Comparison of ENCODE assay signal across 23 mouse cellular contexts in the genomic region with DNA sequence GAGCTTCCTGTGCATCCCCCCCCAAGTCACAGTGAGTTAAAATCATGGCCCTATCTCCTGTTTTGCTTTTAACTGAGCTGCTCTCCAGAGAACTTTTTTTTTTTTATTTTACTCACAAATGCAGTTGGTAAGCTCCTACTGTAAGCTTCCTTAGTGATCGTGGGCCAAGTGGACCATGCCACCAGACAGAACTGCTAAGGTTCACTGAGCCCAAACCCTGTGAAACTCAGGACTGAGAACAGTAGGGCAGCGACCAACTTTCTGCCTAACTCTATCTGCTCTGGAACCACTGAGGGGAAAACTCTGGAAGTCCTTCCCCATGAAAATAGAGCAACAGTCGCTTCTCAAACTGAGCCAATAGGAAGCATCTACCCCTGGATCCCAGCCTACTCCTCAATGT.
DNase-seq lines count a peak whose midpoint lies in the region; ATAC-seq lines count a peak whose summit lies in the region.
"Had no signal": no experiment of that assay in that cellular context is flagged by ENCODE, and none has a peak within 500 bp of the region (broad histone marks: within the 10 kb centered on the region; RNA-seq: fewer than 3 reads in every experiment).

No protein-coding gene starts in this region.

- no peak for ATAC-seq in cerebellum, adult (ENCODE audit: insufficient number of reproducible peaks, low FRiP score, low TSS enrichment)
- ATAC-seq: activated CD4-positive, CD25-positive, alpha-beta regulatory T cell, adult 4 months; forebrain, embryonic 13.5 days; forebrain, embryonic 16.5 days had no signal

- peak; percentile 50 for DNase-seq in kidney, adult 11 months
- DNase-seq in kidney, postnatal 4 days, result no peak
- peak; percentile 56 for DNase-seq in kidney, adult 9 months
- DNase-seq in kidney, postnatal 10 days, result peak; percentile 7
- peak; percentile 53 to 54 for DNase-seq in kidney, postnatal 36 days
- DNase-seq in adrenal gland, postnatal 10 days, result no peak
- no peak for DNase-seq in lung, postnatal 25 days (ENCODE audit: low spot score)
- DNase-seq: adrenal gland, adult 8-10 months; adrenal gland, postnatal 36 days; cerebellum, adult 11 months; cerebellum, adult 2 months; cerebellum, postnatal 10 days; cerebellum, postnatal 36 days; embryo, embryonic 11 days; gastrocnemius, postnatal 10 days; gastrocnemius, postnatal 36 days; heart, adult 2 months; heart, postnatal 14 days; heart, postnatal 4 days had no signal

Comparison
In these comparisons a context has a peak if more than half of its experiments do, and no peak if none do; other contexts are left out.
1. DNase-seq: peak in kidney, adult 11 months (single experiment), kidney, adult 9 months (single experiment), kidney, postnatal 10 days (single experiment) and kidney, postnatal 36 days (2 of 2); none in kidney, postnatal 4 days (0 of 2), adrenal gland, postnatal 10 days (single experiment) and lung, postnatal 25 days (single experiment).